Mouse (Mus musculus): ENCODE measurements around the gene Piezo1. TPM values are rescaled to one million over a fixed set of nuclear protein-coding genes. Genes with fewer than 3 reads are reported as not detected.

Piezo1 gene
- polyA plus RNA-seq, 1 experiment = 59.4 TPM

GRCm38 (mm10) chr8:122537033-122537432 is 14.1 kb downstream of the Piezo1 start:
- H3K4me1 ChIP-seq (ENCODE audit: control insufficient read depth, insufficient read depth, low read length) = peaks cover 6% of the 10 kb centered on the region
- no peak overlapping the region for H3K9ac ChIP-seq (ENCODE audit: low read depth, poor library complexity, severe bottlenecking)
- H3K27me3 ChIP-seq (ENCODE audit: control insufficient read depth, insufficient read depth, low read length, poor library complexity, severe bottlenecking) = no peaks in the 10 kb centered on the region
- TF ChIP-seq EP300 (IDR thresholded peaks at IDR 0.05; ENCODE audit: insufficient read depth, low read depth, low read length) (peak; percentile 66; the same call in 1 of the 2 replicates), CTCF (IDR thresholded peaks at IDR 0.05; ENCODE audit: low read depth, low read length) (no peak)
- peak overlapping the region; percentile 0; the same call in 1 of the 2 replicates for H3K27ac ChIP-seq (ENCODE audit: insufficient read depth, low read length)
- no peaks in the 10 kb centered on the region for H3K36me3 ChIP-seq (ENCODE audit: control insufficient read depth, insufficient read depth, low read length, poor library complexity, severe bottlenecking)
- no peak overlapping the region for H3K4me3 ChIP-seq (ENCODE audit: low read depth, low read length)
- H3K9me3 ChIP-seq (replicated peaks; ENCODE audit: control insufficient read depth, insufficient read depth, low read length, poor library complexity, severe bottlenecking) = no peaks in the 10 kb centered on the region

- H3K9ac ChIP-seq (ENCODE audit: low read depth, poor library complexity, severe bottlenecking) = no peak overlapping the region
- TF ChIP-seq POLR2A (IDR thresholded peaks at IDR 0.05; ENCODE audit: insufficient read depth, low read length) = no peak
- no peak for TF ChIP-seq CTCF (IDR thresholded peaks at IDR 0.05; ENCODE audit: low read depth, low read length)
- TF ChIP-seq EP300 (IDR thresholded peaks at IDR 0.05; ENCODE audit: insufficient read depth, low read depth, low read length) = no peak
- no peak overlapping the region for H3K27ac ChIP-seq (ENCODE audit: insufficient read depth, low read length)
- H3K4me3 ChIP-seq (ENCODE audit: low read depth, low read length) = no peak overlapping the region
- H3K9me3 ChIP-seq (replicated peaks; ENCODE audit: control insufficient read depth, insufficient read depth, low read length, poor library complexity, severe bottlenecking) = no peaks in the 10 kb centered on the region
- no peaks in the 10 kb centered on the region for H3K36me3 ChIP-seq (ENCODE audit: control insufficient read depth, insufficient read depth, low read length, poor library complexity, severe bottlenecking)
- no peaks in the 10 kb centered on the region for H3K27me3 ChIP-seq (ENCODE audit: control insufficient read depth, insufficient read depth, low read length, poor library complexity, severe bottlenecking)
- peaks cover 4% of the 10 kb centered on the region for H3K4me1 ChIP-seq (ENCODE audit: control insufficient read depth, insufficient read depth, low read length)
Measured at GRCm38 (mm10) chr8:122531312-122531711, 19.8 kb downstream of the Piezo1 start.

GRCm38 (mm10) chr8:122529159-122529558 is 22.0 kb downstream of the Piezo1 start:
- Histone ChIP-seq H3K27ac (ENCODE audit: insufficient read depth, low read length) (no peak overlapping the region), H3K27me3 (ENCODE audit: control insufficient read depth, insufficient read depth, low read length, poor library complexity, severe bottlenecking) (no peaks in the 10 kb centered on the region), H3K4me1 (ENCODE audit: control insufficient read depth, insufficient read depth, low read length) (peaks cover 18% of the 10 kb centered on the region), H3K9ac (ENCODE audit: low read depth, poor library complexity, severe bottlenecking) (no peak overlapping the region), H3K4me3 (ENCODE audit: low read depth, low read length) (no peak overlapping the region), H3K9me3 (replicated peaks; ENCODE audit: control insufficient read depth, insufficient read depth, low read length, poor library complexity, severe bottlenecking) (no peaks in the 10 kb centered on the region), H3K36me3 (ENCODE audit: control insufficient read depth, insufficient read depth, low read length, poor library complexity, severe bottlenecking) (no peaks in the 10 kb centered on the region)
- no peak for TF ChIP-seq EP300 (IDR thresholded peaks at IDR 0.05; ENCODE audit: insufficient read depth, low read depth, low read length)
- no peak for TF ChIP-seq POLR2A (IDR thresholded peaks at IDR 0.05; ENCODE audit: insufficient read depth, low read length)
- TF ChIP-seq CTCF (IDR thresholded peaks at IDR 0.05; ENCODE audit: low read depth, low read length) = no peak

- H3K36me3 ChIP-seq (ENCODE audit: control insufficient read depth, insufficient read depth, low read length, poor library complexity, severe bottlenecking) = no peaks in the 10 kb centered on the region
- H3K9ac ChIP-seq (ENCODE audit: low read depth, poor library complexity, severe bottlenecking) = no peak overlapping the region
- no peak overlapping the region for H3K27ac ChIP-seq (ENCODE audit: insufficient read depth, low read length)
- TF ChIP-seq EP300 (IDR thresholded peaks at IDR 0.05; ENCODE audit: insufficient read depth, low read depth, low read length) (no peak), POLR2A (IDR thresholded peaks at IDR 0.05; ENCODE audit: insufficient read depth, low read length) (no peak), CTCF (IDR thresholded peaks at IDR 0.05; ENCODE audit: low read depth, low read length) (no peak)
- no peaks in the 10 kb centered on the region for H3K27me3 ChIP-seq (ENCODE audit: control insufficient read depth, insufficient read depth, low read length, poor library complexity, severe bottlenecking)
- no peaks in the 10 kb centered on the region for H3K9me3 ChIP-seq (replicated peaks; ENCODE audit: control insufficient read depth, insufficient read depth, low read length, poor library complexity, severe bottlenecking)
- peaks cover 18% of the 10 kb centered on the region for H3K4me1 ChIP-seq (ENCODE audit: control insufficient read depth, insufficient read depth, low read length)
- H3K4me3 ChIP-seq (ENCODE audit: low read depth, low read length) = no peak overlapping the region
Measured at GRCm38 (mm10) chr8:122527937-122528336, 23.2 kb downstream of the Piezo1 start.

- Histone ChIP-seq H3K27ac (ENCODE audit: insufficient read depth, low read length) (peak overlapping the region; percentile 97), H3K36me3 (ENCODE audit: control insufficient read depth, insufficient read depth, low read length, poor library complexity, severe bottlenecking) (no peaks in the 10 kb centered on the region), H3K4me1 (ENCODE audit: control insufficient read depth, insufficient read depth, low read length) (peaks cover 18% of the 10 kb centered on the region), H3K9ac (ENCODE audit: low read depth, poor library complexity, severe bottlenecking) (0 out of 2 replicates have a peak overlapping the region, but pooled peaks have one; percentile 71), H3K4me3 (ENCODE audit: low read depth, low read length) (no peak overlapping the region), H3K9me3 (replicated peaks; ENCODE audit: control insufficient read depth, insufficient read depth, low read length, poor library complexity, severe bottlenecking) (no peaks in the 10 kb centered on the region), H3K27me3 (ENCODE audit: control insufficient read depth, insufficient read depth, low read length, poor library complexity, severe bottlenecking) (no peaks in the 10 kb centered on the region)
- TF ChIP-seq POLR2A (IDR thresholded peaks at IDR 0.05; ENCODE audit: insufficient read depth, low read length) (no peak), CTCF (IDR thresholded peaks at IDR 0.05; ENCODE audit: low read depth, low read length) (no peak), EP300 (IDR thresholded peaks at IDR 0.05; ENCODE audit: insufficient read depth, low read depth, low read length) (no peak)
Measured at GRCm38 (mm10) chr8:122526526-122527170, 24.5 kb downstream of the Piezo1 start.

- peaks cover 18% of the 10 kb centered on the region for H3K4me1 ChIP-seq (ENCODE audit: control insufficient read depth, insufficient read depth, low read length)
Measured at GRCm38 (mm10) chr8:122526084-122526483, 25.0 kb downstream of the Piezo1 start.

More at GRCm38 (mm10) chr8:122526084-122526483, 25.0 kb downstream of the Piezo1 start:
- Histone ChIP-seq H3K9ac (ENCODE audit: low read depth, poor library complexity, severe bottlenecking) (peak overlapping the region; percentile 71), H3K27me3 (ENCODE audit: control insufficient read depth, insufficient read depth, low read length, poor library complexity, severe bottlenecking) (no peaks in the 10 kb centered on the region), H3K36me3 (ENCODE audit: control insufficient read depth, insufficient read depth, low read length, poor library complexity, severe bottlenecking) (no peaks in the 10 kb centered on the region), H3K9me3 (replicated peaks; ENCODE audit: control insufficient read depth, insufficient read depth, low read length, poor library complexity, severe bottlenecking) (no peaks in the 10 kb centered on the region), H3K27ac (ENCODE audit: insufficient read depth, low read length) (peak overlapping the region; percentile 97), H3K4me3 (ENCODE audit: low read depth, low read length) (no peak overlapping the region)
- TF ChIP-seq CTCF (IDR thresholded peaks at IDR 0.05; ENCODE audit: low read depth, low read length) (no peak), EP300 (IDR thresholded peaks at IDR 0.05; ENCODE audit: insufficient read depth, low read depth, low read length) (no peak), POLR2A (IDR thresholded peaks at IDR 0.05; ENCODE audit: insufficient read depth, low read length) (no peak)
